Mouse (Mus musculus) heart, adult 2 months (tissue): ENCODE results near the gene Phf14. TPM values are rescaled to one million over a fixed set of nuclear protein-coding genes. Genes with fewer than 3 reads are reported as not detected.
"Not testable (repeated sequence)": the region's sequence is repeated elsewhere in the genome, so short reads cannot be mapped to it uniquely, and the experiment has no call there.

Experiments used
- DNase-seq, 2 experiments: peaks; one replicate each; pipeline ENCODE4 v3.0.0; 2021
- H3K27ac ChIP-seq: fragments of 200-600 bp; 2 replicates; pipeline ENCODE4 v1.8.1; 2022
- H3K27me3 ChIP-seq: fragments of 200-500 bp; 2 replicates; pipeline ENCODE4 v1.6.1; 2012; ENCODE audit warnings: mild to moderate bottlenecking, low read length, inconsistent platforms, mixed read lengths; ENCODE audit not compliant: control insufficient read depth, insufficient read depth
- H3K36me3 ChIP-seq: fragments of 200-500 bp; 2 replicates; pipeline ENCODE4 v1.6.1; 2012; ENCODE audit warnings: low read length, inconsistent platforms; ENCODE audit not compliant: control insufficient read depth, insufficient read depth
- H3K4me1 ChIP-seq: fragments of 200-500 bp; 2 replicates; pipeline ENCODE4 v1.6.1; 2011; ENCODE audit warnings: low read length; ENCODE audit not compliant: control insufficient read depth, insufficient read depth
- H3K4me3 ChIP-seq: fragments of 200-600 bp; 2 replicates; pipeline ENCODE4 v1.8.1; 2022
- H3K79me2 ChIP-seq: fragments of 200-500 bp; replicated peaks from 2 replicates; pipeline ENCODE4 v1.6.1; 2012; ENCODE audit warnings: mild to moderate bottlenecking, inconsistent platforms, low read length, moderate library complexity, mixed read lengths; ENCODE audit not compliant: control insufficient read depth, insufficient read depth
- H3K9ac ChIP-seq: fragments of 200-500 bp; 2 replicates; pipeline ENCODE4 v1.6.1; 2012; ENCODE audit warnings: low read depth, mild to moderate bottlenecking, control low read depth, inconsistent platforms, low read length, mixed read lengths
- CTCF ChIP-seq: fragments of 200-600 bp; IDR thresholded peaks from 2 replicates; pipeline ENCODE4 v1.8.1; 2022; ENCODE audit warnings: antibody characterized with exemption, mild to moderate bottlenecking, moderate library complexity
- EP300 ChIP-seq: fragments of 200-500 bp; IDR thresholded peaks from 2 replicates; pipeline ENCODE4 v1.6.1; 2011; ENCODE audit warnings: low read depth, low read length, control low read depth; ENCODE audit not compliant: insufficient read depth
- POLR2A ChIP-seq: fragments of 200-500 bp; IDR thresholded peaks from 2 replicates; pipeline ENCODE4 v1.6.1; 2011; ENCODE audit warnings: mild to moderate bottlenecking, low read depth, low read length, control low read depth; ENCODE audit not compliant: insufficient read depth
- WGBS: fragments of 180-500 bp; shearing (Covaris S2); methylation state at CpG from one replicate; pipeline ENCODE4 v1.1.7; 2018; 5-methylcytosine and 5-hydroxymethylcytosine counted together
- intact Hi-C: fragments of 180-260 bp; cut with DNase I; formaldehyde crosslinking; loops from one replicate; pipeline ENCODE4 v1.15.1; 2025
- long read RNA-seq: library from polyadenylated mRNA; stranded (forward); transcript quantifications from one replicate; pipeline ENCODE4 v2.0.0, GENCODE M21; 2021
- polyA plus RNA-seq: library from polyadenylated mRNA; depleted of rRNA; stranded (reverse); fragments of >200 nt; gene quantifications from 2 replicates; pipeline ENCODE4 v1.2.3, GENCODE M21; 2012; rRNA removed
- total RNA-seq, 2 experiments: library from RNA; stranded (reverse); gene quantifications; 2 replicates each; pipeline ENCODE4 v1.2.3; 2021

The Phf14 gene
- total RNA-seq (10 to 100 TPM; 45.9 to 47.4 TPM), polyA plus RNA-seq (8.4 and 21.6 TPM in 2 replicates)
- long read RNA-seq, partial matches to known transcripts = 10 of 31 reads
- long read RNA-seq, other reads (novel, unspliced or antisense) = 19 of 31 reads

- DNase-seq = peak; percentile 94 to 95
- TF ChIP-seq POLR2A = peak; percentile 99
- peak; percentile 9; the same call in 1 of the 2 replicates for TF ChIP-seq CTCF
- peak; percentile 61; the same call in 1 of the 2 replicates for TF ChIP-seq EP300
These were observed at the start of gene Phf14, which contains the start of gene Ndufa4 for GRCm38 (mm10) chr6:11907269-11908032. TSS of gene Phf14 (plus strand) at chr6:11907809. TSS of gene Ndufa4 (minus strand) at chr6:11907497.

GRCm38 (mm10) chr6:11875364-11875763, 32.2 kb upstream of the Phf14 start:
- WGBS = no CpG with 5 or more reads among the region's 2 CpGs
- H3K27ac ChIP-seq, H3K79me2 ChIP-seq, H3K9ac ChIP-seq, intact Hi-C loops, H3K4me3 ChIP-seq, H3K36me3 ChIP-seq, DNase-seq, H3K4me1 ChIP-seq, H3K27me3 ChIP-seq: not testable (repeated sequence)

More at GRCm38 (mm10) chr6:11907269-11908032, at the start of gene Phf14, which contains the start of gene Ndufa4:
- Histone ChIP-seq H3K27ac (peak within 1 kb of the TSS; percentile 92), H3K36me3 (peaks cover 22% of the 10 kb centered on the region), H3K79me2 (peaks cover 2% of the 10 kb centered on the region), H3K4me3 (peak within 1 kb of the TSS; percentile 84), H3K4me1 (peaks cover 5% of the 10 kb centered on the region), H3K27me3 (no peaks in the 10 kb centered on the region), H3K9ac (peak within 1 kb of the TSS; percentile 95)
- intact Hi-C loops = loop anchor here (1.0 kb wide), 1 partner anchor 18 kb away; no protein-coding TSS in a partner anchor
- under 1% methylated on average over 59 of the region's 59 CpGs for WGBS

- DNase-seq = no peak
- intact Hi-C loops = no loop called here
- no peaks in the 10 kb centered on the region; the same call in 1 of the 2 replicates for H3K79me2 ChIP-seq
- no peak overlapping the region for H3K9ac ChIP-seq
- H3K27me3 ChIP-seq = no peaks in the 10 kb centered on the region
- peaks cover 33% of the 10 kb centered on the region for H3K36me3 ChIP-seq
- H3K27ac ChIP-seq = no peak overlapping the region
- WGBS = 76% methylated on average over 4 of the region's 4 CpGs
- peaks cover 2% of the 10 kb centered on the region for H3K4me1 ChIP-seq
- TF ChIP-seq CTCF (no peak), POLR2A (no peak), EP300 (no peak)
- no peak overlapping the region for H3K4me3 ChIP-seq
These were observed 6.7 kb upstream of the Phf14 start for GRCm38 (mm10) chr6:11900809-11901310.

- peak overlapping the region; percentile 84 for H3K4me3 ChIP-seq
- H3K36me3 ChIP-seq = peaks cover 26% of the 10 kb centered on the region
- no peak for DNase-seq
- no peaks in the 10 kb centered on the region for H3K27me3 ChIP-seq
- peak overlapping the region; percentile 95 for H3K9ac ChIP-seq
- TF ChIP-seq POLR2A (no peak), CTCF (no peak), EP300 (no peak)
- intact Hi-C loops = loop anchor here (1.0 kb wide), 1 partner anchor 18 kb away; no protein-coding TSS in a partner anchor
- peaks cover 2% of the 10 kb centered on the region for H3K79me2 ChIP-seq
- WGBS = 0% methylated on average over 5 of the region's 5 CpGs
- H3K4me1 ChIP-seq = peaks cover 5% of the 10 kb centered on the region
- peak overlapping the region; percentile 92 for H3K27ac ChIP-seq
These were observed 730 bp upstream of the Phf14 start for GRCm38 (mm10) chr6:11906890-11907268.

GRCm38 (mm10) chr6:11908170-11908569, 561 bp downstream of the Phf14 start:
- Histone ChIP-seq H3K36me3 (peaks cover 15% of the 10 kb centered on the region), H3K79me2 (peaks cover 2% of the 10 kb centered on the region), H3K27ac (peak overlapping the region; percentile 92), H3K4me1 (peaks cover 5% of the 10 kb centered on the region), H3K27me3 (no peaks in the 10 kb centered on the region), H3K4me3 (peak overlapping the region; percentile 84), H3K9ac (peak overlapping the region; percentile 62; the same call in 1 of the 2 replicates)
- intact Hi-C loops = no loop called here
- no peak for DNase-seq
- WGBS = 30% methylated on average over 7 of the region's 7 CpGs
- TF ChIP-seq POLR2A = no peak

GRCm38 (mm10) chr6:11925496-11926041, 18.0 kb downstream of the Phf14 start:
- WGBS = under 1% methylated on average over 20 of the region's 20 CpGs
- peak overlapping the region; percentile 80 for H3K9ac ChIP-seq
- no peaks in the 10 kb centered on the region for H3K79me2 ChIP-seq
- H3K4me1 ChIP-seq = peaks cover 1% of the 10 kb centered on the region
- peaks cover 6% of the 10 kb centered on the region for H3K36me3 ChIP-seq
- TF ChIP-seq CTCF = no peak
- TF ChIP-seq POLR2A = peak; percentile 82
- peak; percentile 41; the same call in 1 of the 2 replicates for TF ChIP-seq EP300
- intact Hi-C loops = loop anchor here (1.0 kb wide), 1 partner anchor 18 kb away; the partner anchor contains the start of genes Ndufa4 and Phf14
- peak overlapping the region; percentile 92 for H3K27ac ChIP-seq
- DNase-seq = peak; percentile 86 to 90
- H3K27me3 ChIP-seq = no peaks in the 10 kb centered on the region
- peak overlapping the region; percentile 72 for H3K4me3 ChIP-seq
